Mouse (Mus musculus) olfactory bulb, adult 2 months (tissue): ENCODE measurements at regions not wholly inside any gene's neighbourhood (a gene's known extent, or its start where the extent isn't known, plus 50 kb on each side); places are given as distances from the start of the nearest gene placed in this dataset.

Experiments
- H3K27ac ChIP-seq: fragments of 200-500 bp; 2 replicates; pipeline ENCODE4 v1.5.1; 2012; ENCODE audit warnings: low read depth, low read length; ENCODE audit not compliant: insufficient read depth
- H3K4me1 ChIP-seq: fragments of 200-500 bp; 2 replicates; pipeline ENCODE4 v1.6.1; 2012; ENCODE audit warnings: low read length; ENCODE audit not compliant: control insufficient read depth, insufficient read depth
- H3K4me3 ChIP-seq: fragments of 200-500 bp; 2 replicates; pipeline ENCODE4 v1.5.1; 2012; ENCODE audit warnings: mild to moderate bottlenecking, low read depth, low read length, moderate library complexity; ENCODE audit not compliant: insufficient read depth
- CTCF ChIP-seq: fragments of 200-500 bp; IDR thresholded peaks from 2 replicates; pipeline ENCODE4 v1.5.1; 2012; ENCODE audit warnings: low read depth, mild to moderate bottlenecking, low read length, moderate library complexity; ENCODE audit not compliant: insufficient read depth
- POLR2A ChIP-seq: fragments of 200-500 bp; IDR thresholded peaks from 2 replicates; pipeline ENCODE4 v1.6.1; 2012; ENCODE audit warnings: mild to moderate bottlenecking, low read depth, low read length, moderate library complexity; ENCODE audit not compliant: insufficient read depth
- WGBS: fragments of 180-500 bp; shearing (Covaris S2); methylation state at CpG from one replicate; pipeline ENCODE4 v1.1.7; 2018; 5-methylcytosine and 5-hydroxymethylcytosine counted together

DNA sequence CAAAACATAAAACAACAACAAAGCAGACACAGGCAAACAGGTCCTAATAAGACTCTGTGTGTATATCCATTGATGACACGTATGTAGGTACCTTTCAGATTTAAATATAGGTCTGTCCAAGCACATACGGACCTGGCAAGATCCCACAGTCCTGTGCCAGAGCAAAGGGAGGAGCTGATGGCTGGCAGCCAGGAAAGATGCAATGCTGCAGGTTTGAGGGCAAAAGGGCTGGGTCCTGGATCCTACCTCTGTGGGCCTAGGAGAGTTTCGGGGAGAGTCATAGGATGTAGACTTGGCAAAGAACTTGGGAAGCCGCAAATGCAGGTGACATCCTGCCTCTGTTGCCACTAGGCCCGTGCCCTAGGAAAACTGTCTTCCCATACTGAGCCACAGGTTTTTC, 54.6 kb upstream of the Rnf24 start:
- TF ChIP-seq POLR2A, result no peak
- Histone ChIP-seq H3K27ac (no peak overlapping the region), H3K4me1 (peaks cover 16% of the 10 kb centered on the region), H3K4me3 (no peak overlapping the region)
- WGBS, result 91% methylated on average over 5 of the region's 5 CpGs

GRCm38 (mm10) chr2:131404218-131404555, 51.5 kb upstream of the Rnf24 start:
- Histone ChIP-seq H3K27ac (no peak overlapping the region), H3K4me1 (peaks cover 16% of the 10 kb centered on the region), H3K4me3 (no peak overlapping the region)
- 28% methylated on average over 1 of the region's 1 CpGs for WGBS
- TF ChIP-seq CTCF (no peak), POLR2A (no peak)

GRCm38 (mm10) chr2:131403543-131404217, 51.0 kb upstream of the Rnf24 start:
- no peak for TF ChIP-seq POLR2A
- TF ChIP-seq CTCF, result no peak
- H3K27ac ChIP-seq, result no peak overlapping the region
- peaks cover 16% of the 10 kb centered on the region for H3K4me1 ChIP-seq
- 62% methylated on average over 5 of the region's 5 CpGs for WGBS
- H3K4me3 ChIP-seq, result no peak overlapping the region
